Mouse (Mus musculus): ENCODE measurements around the gene Gpr62. TPM values are rescaled to one million over a fixed set of nuclear protein-coding genes. Genes with fewer than 3 reads are reported as not detected.

The Gpr62 gene
- total RNA-seq, 2 experiments from 2014 or later, result not detected

GRCm38 (mm10) chr9:106474456-106474855 lies 8.7 kb upstream of the Gpr62 start:
- peak; percentile 77 to 85 for DNase-seq

- peak in 1 of 2 experiments; percentile 18 for DNase-seq
Measured at GRCm38 (mm10) chr9:106473753-106474105, 8.0 kb upstream of the Gpr62 start.

GRCm38 (mm10) chr9:106473081-106473752 lies 7.5 kb upstream of the Gpr62 start:
- peak; percentile 10 to 19 for DNase-seq

- peak in 1 of 2 experiments; percentile 53 for DNase-seq
Measured at GRCm38 (mm10) chr9:106472321-106472720, 6.6 kb upstream of the Gpr62 start.

GRCm38 (mm10) chr9:106471892-106472291 lies 6.2 kb upstream of the Gpr62 start:
- DNase-seq, result peak; percentile 79 to 90

GRCm38 (mm10) chr9:106470991-106471750 lies 5.4 kb upstream of the Gpr62 start:
- DNase-seq, result no peak

GRCm38 (mm10) chr9:106469776-106470175 lies 4.0 kb upstream of the Gpr62 start:
- DNase-seq, result no peak

- no peak for DNase-seq
Measured at GRCm38 (mm10) chr9:106469317-106469716, 3.6 kb upstream of the Gpr62 start.

GRCm38 (mm10) chr9:106467746-106468145 lies 2.0 kb upstream of the Gpr62 start:
- DNase-seq, result no peak

GRCm38 (mm10) chr9:106466721-106467120 lies 983 bp upstream of the Gpr62 start:
- DNase-seq, result no peak

GRCm38 (mm10) chr9:106464751-106465541 lies 792 bp downstream of the Gpr62 start:
- DNase-seq, result peak; percentile 64 to 65

GRCm38 (mm10) chr9:106463122-106464063 lies 2.3 kb downstream of the Gpr62 start:
- no peak for DNase-seq

- DNase-seq, result no peak
Measured at GRCm38 (mm10) chr9:106462430-106462800, 3.3 kb downstream of the Gpr62 start.

GRCm38 (mm10) chr9:106461641-106462429 lies 3.9 kb downstream of the Gpr62 start:
- no peak for DNase-seq

- DNase-seq, result no peak
Measured at GRCm38 (mm10) chr9:106461026-106461415, 4.7 kb downstream of the Gpr62 start.

GRCm38 (mm10) chr9:106460401-106461025 lies 5.2 kb downstream of the Gpr62 start:
- no peak for DNase-seq

- DNase-seq, result no peak
Measured at GRCm38 (mm10) chr9:106459946-106460345, 5.8 kb downstream of the Gpr62 start.

GRCm38 (mm10) chr9:106457920-106458319 lies 7.8 kb downstream of the Gpr62 start:
- peak; percentile 58 to 77 for DNase-seq

GRCm38 (mm10) chr9:106457163-106457559 lies 8.6 kb downstream of the Gpr62 start:
- DNase-seq, result no peak

Data from heart, adult 18-20 months (tissue).